Mouse (Mus musculus) liver, adult 2 months (tissue): Measurements from ENCODE around the gene Ing5.

ENCODE experiments used
- CTCF ChIP-seq: fragments of 200-500 bp; IDR thresholded peaks from 2 replicates; pipeline ENCODE4 v1.5.1; 2011; ENCODE audit warnings: low read depth, low read length, control low read depth
- POLR2A ChIP-seq: fragments of 200-500 bp; IDR thresholded peaks from 2 replicates; pipeline ENCODE4 v1.6.1; 2011; ENCODE audit warnings: low read length, control low read depth; ENCODE audit not compliant: insufficient read depth; ENCODE audit errors: extremely low read depth

- TF ChIP-seq POLR2A (peak; percentile 55), CTCF (peak; percentile 92)
These were observed at the start of gene Ing5 for GRCm38 (mm10) chr1:93803556-93804507.
